Mouse (Mus musculus): ENCODE data around the gene Gtpbp3. TPM values are rescaled to one million over a fixed set of nuclear protein-coding genes. Genes with fewer than 3 reads are reported as not detected.

Gtpbp3 gene
- total and polyA plus RNA-seq, 3 experiments, result 49.4 to 50.1 TPM; not detected in 1

DNA sequence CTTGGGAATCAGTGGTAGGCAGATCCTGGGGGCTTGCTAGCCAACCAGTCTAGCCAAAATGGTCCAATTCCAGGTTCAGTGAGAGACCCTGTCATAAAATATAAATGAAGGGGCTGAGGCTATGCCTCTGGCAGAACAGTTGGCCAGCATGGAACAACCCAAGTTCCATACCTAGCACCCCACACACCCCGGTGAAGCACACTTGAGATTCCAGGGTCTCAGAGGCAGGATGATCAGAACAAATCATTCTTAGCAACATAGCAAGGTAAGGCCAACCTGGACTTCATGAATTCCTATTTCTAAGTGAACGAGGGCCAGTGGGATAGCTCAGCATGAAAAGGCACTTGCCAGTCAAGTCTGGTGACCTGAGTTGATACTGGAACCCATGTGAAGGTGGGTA, 20.7 kb upstream of the Gtpbp3 start:
- no peak for TF ChIP-seq E2F4 (IDR thresholded peaks at IDR 0.05; ENCODE audit: borderline replicate concordance, low read depth, low read length)
- TF ChIP-seq BHLHE40 (IDR thresholded peaks at IDR 0.05; ENCODE audit: borderline replicate concordance, low read depth, low read length), result no peak
- TF ChIP-seq CHD1 (IDR thresholded peaks at IDR 0.05; ENCODE audit: low read depth, low read length), result no peak
- no peak for TF ChIP-seq TBP (IDR thresholded peaks at IDR 0.05; ENCODE audit: low read depth, low read length)
- TF ChIP-seq RAD21 (IDR thresholded peaks at IDR 0.05; ENCODE audit: low read depth, low read length), result no peak
- TF ChIP-seq SMC3 (IDR thresholded peaks at IDR 0.05; ENCODE audit: low read depth, low read length), result no peak
- no peak for TF ChIP-seq POLR2A (IDR thresholded peaks at IDR 0.05; ENCODE audit: control insufficient read depth in 1 of 2, insufficient read depth in 1 of 2, low read depth in 1 of 2, low read length in 2 of 2, poor library complexity in 1 of 2)
- no peak for TF ChIP-seq MEF2A (IDR thresholded peaks at IDR 0.05; ENCODE audit: extremely low read depth, insufficient replicate concordance, low read depth, low read length, poor library complexity, severe bottlenecking)
- no peak for TF ChIP-seq RCOR1 (IDR thresholded peaks at IDR 0.05; ENCODE audit: low read depth, low read length)
- no peak for TF ChIP-seq ZC3H11A (IDR thresholded peaks at IDR 0.05; ENCODE audit: low read depth, low read length)
- no peak for TF ChIP-seq USF2 (IDR thresholded peaks at IDR 0.05; ENCODE audit: borderline replicate concordance in 1 of 2, insufficient read depth in 1 of 2, low read depth in 1 of 2, low read length in 2 of 2)
- TF ChIP-seq MYC (IDR thresholded peaks at IDR 0.05; ENCODE audit: low read depth, low read length), result no peak
- TF ChIP-seq CTCF (IDR thresholded peaks at IDR 0.05 in 2 of 3, conservative IDR thresholded peaks at IDR 0.05 in 1 of 3; ENCODE audit: control insufficient read depth in 1 of 3, insufficient read depth in 1 of 3, low read depth in 2 of 3, low read length in 3 of 3, poor library complexity in 1 of 3, severe bottlenecking in 1 of 3), result no peak
- no peak for TF ChIP-seq UBTF (IDR thresholded peaks at IDR 0.05; ENCODE audit: borderline replicate concordance, insufficient read depth, low read depth, low read length)
- TF ChIP-seq EP300 (IDR thresholded peaks at IDR 0.05; ENCODE audit: low read depth in 1 of 2, low read length in 2 of 2), result no peak
- no peak for TF ChIP-seq ZMIZ1 (IDR thresholded peaks at IDR 0.05; ENCODE audit: low read depth, low read length)
- no peak for TF ChIP-seq KAT2A (conservative IDR thresholded peaks at IDR 0.05; ENCODE audit: low read depth, low read length)
- TF ChIP-seq ELF1 (IDR thresholded peaks at IDR 0.05; ENCODE audit: low read depth, low read length), result no peak
- no peak for TF ChIP-seq MAX (IDR thresholded peaks at IDR 0.05; ENCODE audit: low read length)
- no peak for TF ChIP-seq HCFC1 (IDR thresholded peaks at IDR 0.05; ENCODE audit: low read depth, low read length)
- DNase-seq (ENCODE audit: low read depth, low spot score), result no peak
- H3K79me2 ChIP-seq (ENCODE audit: control insufficient read depth, insufficient read depth, low read length, poor library complexity), result peaks cover 25% of the 10 kb centered on the region
- no peak overlapping the region for H3K4me3 ChIP-seq (ENCODE audit: control insufficient read depth in 1 of 2, insufficient read depth in 1 of 2, low read depth in 2 of 2, low read length in 2 of 2)
- peaks cover 0 to 24% of the 10 kb centered on the region in 2 experiments; a peak in 2 of 4 replicates for H3K4me1 ChIP-seq (ENCODE audit: control insufficient read depth in 1 of 2, insufficient read depth in 2 of 2, low read length in 2 of 2)
- H3K9me3 ChIP-seq (replicated peaks; ENCODE audit: insufficient read depth, low read length), result no peaks in the 10 kb centered on the region
- peaks cover 0 to 13% of the 10 kb centered on the region in 2 experiments; a peak in 1 of 4 replicates for H3K36me3 ChIP-seq (ENCODE audit: control insufficient read depth in 1 of 2, insufficient read depth in 2 of 2, low read length in 2 of 2)
- no peaks in the 10 kb centered on the region for H3K27me3 ChIP-seq (ENCODE audit: control insufficient read depth in 1 of 2, insufficient read depth in 2 of 2, low read length in 2 of 2)
- H3K27ac ChIP-seq (ENCODE audit: control insufficient read depth, low read depth, low read length), result no peak overlapping the region
- H3K9ac ChIP-seq (ENCODE audit: control insufficient read depth, low read depth, low read length, poor library complexity, severe bottlenecking), result no peak overlapping the region

DNA sequence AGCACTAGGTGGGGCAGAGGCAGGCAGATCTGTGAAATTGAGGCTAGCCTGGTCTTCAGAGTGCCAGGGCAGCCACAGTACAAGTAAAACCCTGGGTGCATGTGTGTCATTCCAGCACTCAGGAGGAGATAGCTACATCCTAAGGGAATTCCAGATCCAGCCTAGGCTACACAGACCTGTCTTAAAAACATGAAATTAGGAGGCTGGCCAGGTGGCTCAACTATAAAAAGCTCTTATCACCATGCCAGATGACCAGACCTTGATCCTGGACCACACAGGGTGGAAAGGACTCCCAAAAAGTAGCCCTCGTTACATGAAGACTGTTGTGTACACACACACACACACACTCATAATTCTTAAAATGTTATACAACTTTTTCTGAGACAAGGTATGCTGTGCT, 19.9 kb upstream of the Gtpbp3 start:
- Histone ChIP-seq H3K27ac (ENCODE audit: control insufficient read depth, low read depth, low read length) (no peak overlapping the region), H3K9ac (ENCODE audit: control insufficient read depth, low read depth, low read length, poor library complexity, severe bottlenecking) (no peak overlapping the region), H3K9me3 (replicated peaks; ENCODE audit: insufficient read depth, low read length) (no peaks in the 10 kb centered on the region), H3K36me3 (ENCODE audit: control insufficient read depth in 1 of 2, insufficient read depth in 2 of 2, low read length in 2 of 2) (peaks cover 0 to 11% of the 10 kb centered on the region in 2 experiments; a peak in 1 of 4 replicates), H3K4me1 (ENCODE audit: control insufficient read depth in 1 of 2, insufficient read depth in 2 of 2, low read length in 2 of 2) (peaks cover 0 to 21% of the 10 kb centered on the region in 2 experiments; a peak in 2 of 4 replicates), H3K79me2 (ENCODE audit: control insufficient read depth, insufficient read depth, low read length, poor library complexity) (peaks cover 25% of the 10 kb centered on the region), H3K4me3 (ENCODE audit: control insufficient read depth in 1 of 2, insufficient read depth in 1 of 2, low read depth in 2 of 2, low read length in 2 of 2) (no peak overlapping the region), H3K27me3 (ENCODE audit: control insufficient read depth in 1 of 2, insufficient read depth in 2 of 2, low read length in 2 of 2) (no peaks in the 10 kb centered on the region)
- no peak for DNase-seq (ENCODE audit: low read depth, low spot score)
- TF ChIP-seq CHD1 (IDR thresholded peaks at IDR 0.05; ENCODE audit: low read depth, low read length) (no peak), ZNF384 (IDR thresholded peaks at IDR 0.05; ENCODE audit: low read depth, low read length) (no peak), KAT2A (conservative IDR thresholded peaks at IDR 0.05; ENCODE audit: low read depth, low read length) (no peak), RCOR1 (IDR thresholded peaks at IDR 0.05; ENCODE audit: low read depth, low read length) (no peak), TBP (IDR thresholded peaks at IDR 0.05; ENCODE audit: low read depth, low read length) (no peak), MAFK (IDR thresholded peaks at IDR 0.05; ENCODE audit: borderline replicate concordance, low read depth, low read length) (no peak), EP300 (IDR thresholded peaks at IDR 0.05; ENCODE audit: low read depth in 1 of 2, low read length in 2 of 2) (no peak), CHD2 (IDR thresholded peaks at IDR 0.05; ENCODE audit: low read length) (no peak), MAX (IDR thresholded peaks at IDR 0.05; ENCODE audit: low read length) (no peak), ETS1 (IDR thresholded peaks at IDR 0.05; ENCODE audit: low read depth, low read length) (no peak), CTCF (IDR thresholded peaks at IDR 0.05 in 2 of 3, conservative IDR thresholded peaks at IDR 0.05 in 1 of 3; ENCODE audit: control insufficient read depth in 1 of 3, insufficient read depth in 1 of 3, low read depth in 2 of 3, low read length in 3 of 3, poor library complexity in 1 of 3, severe bottlenecking in 1 of 3) (no peak), UBTF (IDR thresholded peaks at IDR 0.05; ENCODE audit: borderline replicate concordance, insufficient read depth, low read depth, low read length) (no peak), JUND (IDR thresholded peaks at IDR 0.05; ENCODE audit: low read depth, low read length) (no peak), SMC3 (IDR thresholded peaks at IDR 0.05; ENCODE audit: low read depth, low read length) (no peak), MEF2A (IDR thresholded peaks at IDR 0.05; ENCODE audit: extremely low read depth, insufficient replicate concordance, low read depth, low read length, poor library complexity, severe bottlenecking) (no peak), USF2 (IDR thresholded peaks at IDR 0.05; ENCODE audit: borderline replicate concordance in 1 of 2, insufficient read depth in 1 of 2, low read depth in 1 of 2, low read length in 2 of 2) (no peak)

Measured in MEL (cell line).